Mouse (Mus musculus) embryonic facial prominence, embryonic 12.5 days (tissue): Measurements from ENCODE around the gene Smim1. TPM values are rescaled to one million over a fixed set of nuclear protein-coding genes. Genes with fewer than 3 reads are reported as not detected.

Experiments
- ATAC-seq: fragments of 200-750 bp; cut with Nextera tagmentation; 2 replicates; pipeline ENCODE4 v1.8.0; 2017; ENCODE audit not compliant: insufficient number of reproducible peaks, insufficient read depth, low FRiP score, low TSS enrichment
- H3K27ac ChIP-seq: fragments of 300-500 bp; sonication (generic); 2 replicates; pipeline ENCODE4 v1.5.1; 2016; ENCODE audit warnings: mild to moderate bottlenecking
- H3K27me3 ChIP-seq: fragments of 300-500 bp; sonication (generic); 2 replicates; pipeline ENCODE4 v1.6.1; 2016; ENCODE audit warnings: mild to moderate bottlenecking, moderate library complexity
- H3K36me3 ChIP-seq: fragments of 300-500 bp; sonication (generic); 2 replicates; pipeline ENCODE4 v1.6.1; 2016; ENCODE audit warnings: mild to moderate bottlenecking
- H3K4me1 ChIP-seq: fragments of 300-500 bp; sonication (generic); 2 replicates; pipeline ENCODE4 v1.6.1; 2016
- H3K4me2 ChIP-seq: fragments of 300-500 bp; sonication (generic); replicated peaks from 2 replicates; pipeline ENCODE4 v1.6.1; 2016; ENCODE audit warnings: mild to moderate bottlenecking, moderate library complexity
- H3K4me3 ChIP-seq: fragments of 300-500 bp; sonication (generic); 2 replicates; pipeline ENCODE4 v1.5.1; 2016; ENCODE audit warnings: mild to moderate bottlenecking
- H3K9ac ChIP-seq: fragments of 300-500 bp; sonication (generic); 2 replicates; pipeline ENCODE4 v1.6.1; 2016; ENCODE audit warnings: mild to moderate bottlenecking, moderate library complexity
- H3K9me3 ChIP-seq: fragments of 300-500 bp; sonication (generic); 2 replicates; pipeline ENCODE4 v1.6.1; 2016; ENCODE audit warnings: mild to moderate bottlenecking, moderate library complexity
- WGBS: fragments of 180-500 bp; shearing (Covaris S2); methylation state at CpG from one replicate; pipeline ENCODE4 v1.1.7; 2016; 5-methylcytosine and 5-hydroxymethylcytosine counted together
- polyA plus RNA-seq: library from polyadenylated mRNA; unstranded; fragments of >200 nt; fragmentation: Nextera tagmentation; extraction: Ambion mirVana; gene quantifications from 2 replicates; pipeline ENCODE4 v1.2.1, GENCODE M21; 2016

Gene Smim1
- polyA plus RNA-seq: 9.3 and 10.1 TPM in 2 replicates

GRCm38 (mm10) chr4:154025641-154026440 is at the start of gene Smim1:
TSS of gene Smim1 (minus strand) at chr4:154026230.
- H3K27ac ChIP-seq: peak within 1 kb of the TSS; percentile 37

GRCm38 (mm10) chr4:154071941-154072340 is 45.9 kb upstream of the Smim1 start:
- no peak overlapping the region for H3K4me3 ChIP-seq
- no peak for ATAC-seq
- H3K27me3 ChIP-seq: peaks cover 48% of the 10 kb centered on the region
- peaks cover 5% of the 10 kb centered on the region; the same call in 1 of the 2 replicates for H3K4me1 ChIP-seq
- no peak overlapping the region for H3K9ac ChIP-seq
- 12% methylated on average over 15 of the region's 16 CpGs for WGBS
- H3K27ac ChIP-seq: no peak overlapping the region
- H3K9me3 ChIP-seq: no peaks in the 10 kb centered on the region
- peak overlapping the region; percentile 29 for H3K4me2 ChIP-seq
- H3K36me3 ChIP-seq: no peaks in the 10 kb centered on the region

More at GRCm38 (mm10) chr4:154025641-154026440, at the start of gene Smim1:
- Histone ChIP-seq H3K9ac (peak within 1 kb of the TSS; percentile 48; the same call in 1 of the 2 replicates), H3K4me3 (peak within 1 kb of the TSS; percentile 35), H3K36me3 (peaks cover 13% of the 10 kb centered on the region), H3K4me1 (peaks cover 10% of the 10 kb centered on the region), H3K4me2 (peak within 1 kb of the TSS; percentile 57), H3K9me3 (no peaks in the 10 kb centered on the region), H3K27me3 (peaks cover 34% of the 10 kb centered on the region)
- WGBS: 2% methylated on average over 33 of the region's 33 CpGs
- peak; percentile 59 for ATAC-seq

GRCm38 (mm10) chr4:154071521-154071920 is 45.5 kb upstream of the Smim1 start:
- H3K9ac ChIP-seq: no peak overlapping the region
- no peaks in the 10 kb centered on the region for H3K9me3 ChIP-seq
- no peaks in the 10 kb centered on the region for H3K36me3 ChIP-seq
- peak overlapping the region; percentile 29 for H3K4me2 ChIP-seq
- H3K4me1 ChIP-seq: peaks cover 5% of the 10 kb centered on the region; the same call in 1 of the 2 replicates
- WGBS: 2% methylated on average over 15 of the region's 20 CpGs
- H3K27ac ChIP-seq: no peak overlapping the region
- peaks cover 48% of the 10 kb centered on the region for H3K27me3 ChIP-seq
- no peak for ATAC-seq
- H3K4me3 ChIP-seq: no peak overlapping the region

- H3K4me1 ChIP-seq: peaks cover 5% of the 10 kb centered on the region; the same call in 1 of the 2 replicates
- no peak overlapping the region for H3K27ac ChIP-seq
- peak; percentile 8; the same call in 1 of the 2 replicates for ATAC-seq
- H3K27me3 ChIP-seq: peaks cover 48% of the 10 kb centered on the region
- no peaks in the 10 kb centered on the region for H3K36me3 ChIP-seq
- WGBS: 3% methylated on average over 5 of the region's 5 CpGs
- no peak overlapping the region for H3K9ac ChIP-seq
- H3K4me3 ChIP-seq: no peak overlapping the region
- H3K9me3 ChIP-seq: no peaks in the 10 kb centered on the region
- H3K4me2 ChIP-seq: no peak overlapping the region
Measured at GRCm38 (mm10) chr4:154070896-154071295, 44.9 kb upstream of the Smim1 start.

- WGBS: 63% methylated on average over 14 of the region's 14 CpGs
- Histone ChIP-seq H3K9ac (0 out of 2 replicates have a peak overlapping the region, but pooled peaks have one; percentile 17), H3K27me3 (peaks cover 9% of the 10 kb centered on the region; the same call in 1 of the 2 replicates), H3K9me3 (no peaks in the 10 kb centered on the region), H3K4me1 (no peaks in the 10 kb centered on the region), H3K36me3 (no peaks in the 10 kb centered on the region), H3K4me2 (no peak overlapping the region), H3K4me3 (no peak overlapping the region), H3K27ac (no peak overlapping the region)
- ATAC-seq: 0 out of 2 replicates have a peak, but pooled peaks have one; percentile 7
Measured at GRCm38 (mm10) chr4:154064827-154065773, 39.1 kb upstream of the Smim1 start.

- no peak for ATAC-seq
- H3K27ac ChIP-seq: no peak overlapping the region
- H3K27me3 ChIP-seq: no peaks in the 10 kb centered on the region
- no peak overlapping the region for H3K4me3 ChIP-seq
- H3K9me3 ChIP-seq: no peaks in the 10 kb centered on the region
- no peaks in the 10 kb centered on the region for H3K36me3 ChIP-seq
- peaks cover 4% of the 10 kb centered on the region; the same call in 1 of the 2 replicates for H3K4me1 ChIP-seq
- H3K4me2 ChIP-seq: no peak overlapping the region
- WGBS: 57% methylated on average over 4 of the region's 4 CpGs
- H3K9ac ChIP-seq: no peak overlapping the region
Measured at GRCm38 (mm10) chr4:154057696-154058095, 31.7 kb upstream of the Smim1 start.

GRCm38 (mm10) chr4:154056661-154057060 is 30.6 kb upstream of the Smim1 start:
- no peak for ATAC-seq
- Histone ChIP-seq H3K4me3 (no peak overlapping the region), H3K4me2 (no peak overlapping the region), H3K9ac (no peak overlapping the region), H3K4me1 (peaks cover 4% of the 10 kb centered on the region; the same call in 1 of the 2 replicates), H3K36me3 (no peaks in the 10 kb centered on the region), H3K9me3 (no peaks in the 10 kb centered on the region), H3K27ac (peak overlapping the region; percentile 46), H3K27me3 (no peaks in the 10 kb centered on the region)
- WGBS: 53% methylated on average over 2 of the region's 2 CpGs

GRCm38 (mm10) chr4:154056046-154056445 is 30.0 kb upstream of the Smim1 start:
- no peak for ATAC-seq
- Histone ChIP-seq H3K4me1 (peaks cover 4% of the 10 kb centered on the region; the same call in 1 of the 2 replicates), H3K4me3 (no peak overlapping the region), H3K36me3 (no peaks in the 10 kb centered on the region), H3K4me2 (no peak overlapping the region), H3K27me3 (no peaks in the 10 kb centered on the region), H3K27ac (peak overlapping the region; percentile 54), H3K9me3 (no peaks in the 10 kb centered on the region), H3K9ac (no peak overlapping the region)
- WGBS: 46% methylated on average over 2 of the region's 2 CpGs

- Histone ChIP-seq H3K27ac (peak overlapping the region; percentile 54), H3K4me2 (no peak overlapping the region), H3K9ac (no peak overlapping the region), H3K27me3 (no peaks in the 10 kb centered on the region), H3K36me3 (no peaks in the 10 kb centered on the region), H3K4me1 (peaks cover 4% of the 10 kb centered on the region; the same call in 1 of the 2 replicates), H3K4me3 (no peak overlapping the region), H3K9me3 (no peaks in the 10 kb centered on the region)
- 85% methylated on average over 7 of the region's 7 CpGs for WGBS
- no peak for ATAC-seq
Measured at GRCm38 (mm10) chr4:154055482-154055881, 29.5 kb upstream of the Smim1 start.

- 64% methylated on average over 4 of the region's 4 CpGs for WGBS
- H3K4me2 ChIP-seq: no peak overlapping the region
Measured at GRCm38 (mm10) chr4:154053065-154053464, 27.0 kb upstream of the Smim1 start.

GRCm38 (mm10) chr4:154051401-154051800 is 25.4 kb upstream of the Smim1 start:
- Histone ChIP-seq H3K27me3 (no peaks in the 10 kb centered on the region), H3K4me2 (no peak overlapping the region), H3K9me3 (no peaks in the 10 kb centered on the region), H3K36me3 (no peaks in the 10 kb centered on the region), H3K4me1 (peaks cover 4% of the 10 kb centered on the region; the same call in 1 of the 2 replicates), H3K9ac (no peak overlapping the region), H3K27ac (no peak overlapping the region), H3K4me3 (no peak overlapping the region)
- ATAC-seq: no peak
- 88% methylated on average over 3 of the region's 3 CpGs for WGBS

More at GRCm38 (mm10) chr4:154053065-154053464, 27.0 kb upstream of the Smim1 start:
- Histone ChIP-seq H3K36me3 (no peaks in the 10 kb centered on the region), H3K27me3 (no peaks in the 10 kb centered on the region), H3K9ac (no peak overlapping the region), H3K9me3 (no peaks in the 10 kb centered on the region), H3K4me1 (peaks cover 4% of the 10 kb centered on the region; the same call in 1 of the 2 replicates), H3K27ac (no peak overlapping the region), H3K4me3 (no peak overlapping the region)
- no peak for ATAC-seq
